Mouse (Mus musculus) forebrain, embryonic 11.5 days (tissue): ENCODE measurements around the gene M1ap. TPM values are rescaled to one million over a fixed set of nuclear protein-coding genes. Genes with fewer than 3 reads are reported as not detected.

ENCODE experiments used
- ATAC-seq: fragments of 200-750 bp; cut with Nextera tagmentation; replicated peaks from 2 replicates; pipeline ENCODE4 v1.8.0; 2017; ENCODE audit warnings: moderate TSS enrichment; ENCODE audit not compliant: low FRiP score
- DNase-seq: peaks from one replicate; pipeline ENCODE4 v3.0.0-alpha.2; 2017; ENCODE audit warnings: low spot score
- H3K27ac ChIP-seq: fragments of 300-500 bp; sonication (generic); 2 replicates; pipeline ENCODE4 v1.5.1; 2014; ENCODE audit warnings: low read depth, low read length
- H3K27me3 ChIP-seq: fragments of 300-500 bp; sonication (generic); 2 replicates; pipeline ENCODE4 v1.6.1; 2014; ENCODE audit warnings: mild to moderate bottlenecking, low read length, mixed read lengths; ENCODE audit not compliant: control insufficient read depth, insufficient read depth
- H3K36me3 ChIP-seq: fragments of 300-500 bp; sonication (generic); 2 replicates; pipeline ENCODE4 v1.6.1; 2014; ENCODE audit warnings: mild to moderate bottlenecking, low read length, moderate library complexity, mixed read lengths; ENCODE audit not compliant: control insufficient read depth, insufficient read depth
- H3K4me1 ChIP-seq: fragments of 300-500 bp; sonication (generic); replicated peaks from 2 replicates; pipeline ENCODE4 v1.6.1; 2014; ENCODE audit warnings: low read length, mixed read lengths; ENCODE audit not compliant: control insufficient read depth, insufficient read depth
- H3K4me2 ChIP-seq: fragments of 300-500 bp; sonication (generic); 2 replicates; pipeline ENCODE4 v1.6.1; 2014; ENCODE audit warnings: low read depth, mild to moderate bottlenecking, low read length, moderate library complexity, mixed read lengths; ENCODE audit not compliant: severe bottlenecking
- H3K4me3 ChIP-seq: fragments of 300-500 bp; sonication (generic); 2 replicates; pipeline ENCODE4 v1.5.1; 2014; ENCODE audit warnings: low read depth, low read length
- H3K9ac ChIP-seq: fragments of 300-500 bp; sonication (generic); 2 replicates; pipeline ENCODE4 v1.6.1; 2014; ENCODE audit warnings: low read length
- H3K9me3 ChIP-seq: fragments of 300-500 bp; sonication (generic); 2 replicates; pipeline ENCODE4 v1.6.1; 2016; ENCODE audit warnings: low read length, mixed read lengths; ENCODE audit not compliant: control insufficient read depth
- WGBS: fragments of 180-500 bp; shearing (Covaris S2); extraction: QIAGEN DNeasy Blood & Tissue Kit; methylation state at CpG from one replicate; pipeline ENCODE4 v1.1.7; 2014; 5-methylcytosine and 5-hydroxymethylcytosine counted together
- polyA plus RNA-seq: library from polyadenylated mRNA; unstranded; fragments of >200 nt; fragmentation: Nextera tagmentation; extraction: Ambion mirVana; gene quantifications from 2 replicates; pipeline ENCODE4 v1.2.1, GENCODE M21; 2014

Gene M1ap
- polyA plus RNA-seq, 1 experiment from 2014 or later = 0.39 TPM

GRCm38 (mm10) chr6:82913336-82914247 lies 33.1 kb upstream of the M1ap start:
- Histone ChIP-seq H3K4me3 (no peak overlapping the region), H3K27me3 (no peaks in the 10 kb centered on the region), H3K4me2 (no peak overlapping the region), H3K9ac (no peak overlapping the region), H3K36me3 (no peaks in the 10 kb centered on the region), H3K4me1 (no peaks in the 10 kb centered on the region), H3K9me3 (no peaks in the 10 kb centered on the region), H3K27ac (no peak overlapping the region)
- ATAC-seq (0 out of 2 replicates have a peak, but pooled peaks have one; percentile 20), DNase-seq (no peak)
- WGBS = 85% methylated on average over 27 of the region's 28 CpGs

GRCm38 (mm10) chr6:82915889-82916288 lies 30.8 kb upstream of the M1ap start:
- Histone ChIP-seq H3K4me2 (no peak overlapping the region), H3K4me1 (no peaks in the 10 kb centered on the region), H3K9me3 (no peaks in the 10 kb centered on the region), H3K27ac (no peak overlapping the region), H3K4me3 (no peak overlapping the region), H3K36me3 (no peaks in the 10 kb centered on the region), H3K27me3 (no peaks in the 10 kb centered on the region), H3K9ac (no peak overlapping the region)
- WGBS = 17% methylated on average over 3 of the region's 3 CpGs
- ATAC-seq (no peak), DNase-seq (peak; percentile 80)

- Histone ChIP-seq H3K27me3 (no peaks in the 10 kb centered on the region), H3K4me2 (no peak overlapping the region), H3K36me3 (no peaks in the 10 kb centered on the region), H3K4me1 (no peaks in the 10 kb centered on the region), H3K27ac (no peak overlapping the region), H3K9me3 (no peaks in the 10 kb centered on the region), H3K9ac (no peak overlapping the region), H3K4me3 (no peak overlapping the region)
- DNase-seq = no peak
- 89% methylated on average over 4 of the region's 4 CpGs for WGBS
- no peak for ATAC-seq
Measured at GRCm38 (mm10) chr6:82916459-82916858, 30.2 kb upstream of the M1ap start.

GRCm38 (mm10) chr6:82917076-82917777 lies 29.5 kb upstream of the M1ap start:
- 84% methylated on average over 26 of the region's 26 CpGs for WGBS
- H3K9me3 ChIP-seq = no peaks in the 10 kb centered on the region
- no peaks in the 10 kb centered on the region for H3K36me3 ChIP-seq
- no peak overlapping the region for H3K4me3 ChIP-seq
- no peaks in the 10 kb centered on the region for H3K27me3 ChIP-seq
- H3K27ac ChIP-seq = no peak overlapping the region
- ATAC-seq = no peak
- H3K4me2 ChIP-seq = no peak overlapping the region
- H3K4me1 ChIP-seq = no peaks in the 10 kb centered on the region
- no peak for DNase-seq
- H3K9ac ChIP-seq = no peak overlapping the region

GRCm38 (mm10) chr6:82917778-82918129 lies 28.9 kb upstream of the M1ap start:
- no peak overlapping the region for H3K4me3 ChIP-seq
- no peaks in the 10 kb centered on the region for H3K9me3 ChIP-seq
- no peak overlapping the region for H3K9ac ChIP-seq
- DNase-seq = peak; percentile 83
- H3K27me3 ChIP-seq = no peaks in the 10 kb centered on the region
- no peak overlapping the region for H3K4me2 ChIP-seq
- ATAC-seq = peak; percentile 57
- WGBS = 20% methylated on average over 8 of the region's 8 CpGs
- H3K4me1 ChIP-seq = no peaks in the 10 kb centered on the region
- no peak overlapping the region for H3K27ac ChIP-seq
- H3K36me3 ChIP-seq = no peaks in the 10 kb centered on the region

GRCm38 (mm10) chr6:82918371-82918770 lies 28.3 kb upstream of the M1ap start:
- Histone ChIP-seq H3K9ac (no peak overlapping the region), H3K27me3 (no peaks in the 10 kb centered on the region), H3K4me2 (no peak overlapping the region), H3K4me1 (no peaks in the 10 kb centered on the region), H3K27ac (no peak overlapping the region), H3K36me3 (no peaks in the 10 kb centered on the region), H3K4me3 (no peak overlapping the region), H3K9me3 (no peaks in the 10 kb centered on the region)
- DNase-seq (no peak), ATAC-seq (no peak)
- 81% methylated on average over 14 of the region's 14 CpGs for WGBS

- H3K9me3 ChIP-seq = no peaks in the 10 kb centered on the region
- WGBS = 60% methylated on average over 8 of the region's 8 CpGs
- H3K27me3 ChIP-seq = no peaks in the 10 kb centered on the region
- DNase-seq (no peak), ATAC-seq (no peak)
- no peaks in the 10 kb centered on the region for H3K4me1 ChIP-seq
- no peak overlapping the region for H3K4me2 ChIP-seq
- no peak overlapping the region for H3K4me3 ChIP-seq
- H3K27ac ChIP-seq = no peak overlapping the region
- no peak overlapping the region for H3K9ac ChIP-seq
- H3K36me3 ChIP-seq = no peaks in the 10 kb centered on the region
Measured at GRCm38 (mm10) chr6:82919520-82919919, 27.2 kb upstream of the M1ap start.

GRCm38 (mm10) chr6:82921426-82922224 lies 25.1 kb upstream of the M1ap start:
- no peak overlapping the region for H3K9ac ChIP-seq
- H3K4me3 ChIP-seq = no peak overlapping the region
- H3K4me1 ChIP-seq = no peaks in the 10 kb centered on the region
- H3K27me3 ChIP-seq = no peaks in the 10 kb centered on the region
- no peak overlapping the region for H3K27ac ChIP-seq
- 80% methylated on average over 9 of the region's 9 CpGs for WGBS
- DNase-seq = no peak
- ATAC-seq = no peak
- no peaks in the 10 kb centered on the region for H3K9me3 ChIP-seq
- no peak overlapping the region for H3K4me2 ChIP-seq
- H3K36me3 ChIP-seq = no peaks in the 10 kb centered on the region
